In genomic region chr12:87052661-87053321, GRCm38 (mm10) we compare ENCODE assay signal across 9 mouse cellular contexts. TPM values are rescaled to one million over a fixed set of nuclear protein-coding genes. Genes with fewer than 3 reads are reported as not detected.
A peak's percentile ranks its signal among the peaks of the same experiment; 100 is the strongest.
DNase-seq lines count a peak whose midpoint lies in the region; ATAC-seq and TF ChIP-seq lines count a peak whose summit lies in the region.
"Had no signal": no experiment of that assay in that cellular context is flagged by ENCODE, and none has a peak within 500 bp of the region (broad histone marks: within the 10 kb centered on the region; RNA-seq: fewer than 3 reads in every experiment).

No protein-coding gene starts in this region.

- H3K9me3 ChIP-seq in forebrain, embryonic 11.5 days (ENCODE audit: control insufficient read depth, low read length) = no peaks in the 10 kb centered on the region
- H3K9me3 ChIP-seq in hindbrain, embryonic 10.5 days = no peaks in the 10 kb centered on the region
- no peaks in the 10 kb centered on the region for H3K9me3 ChIP-seq in midbrain, embryonic 10.5 days (replicated peaks)
- H3K9me3 ChIP-seq: megakaryocyte, embryonic 14.5 days had no signal

- WGBS in forebrain, embryonic 11.5 days = 34% methylated on average over 11 of the region's 16 CpGs
- 30% methylated on average over 16 of the region's 16 CpGs for WGBS in hindbrain, embryonic 10.5 days
- 30% methylated on average over 11 of the region's 16 CpGs for WGBS in midbrain, embryonic 10.5 days

- no peak overlapping the region for H3K27ac ChIP-seq in forebrain, embryonic 11.5 days (ENCODE audit: low read depth, low read length)
- no peak overlapping the region for H3K27ac ChIP-seq in hindbrain, embryonic 10.5 days
- no peak overlapping the region for H3K27ac ChIP-seq in left cerebral cortex, adult 2 months
- no peak overlapping the region for H3K27ac ChIP-seq in midbrain, embryonic 10.5 days (replicated peaks)

- TF ChIP-seq CTCF in left cerebral cortex, adult 2 months (IDR thresholded peaks at IDR 0.05) = peak; percentile 72

- H3K4me2 ChIP-seq in forebrain, embryonic 11.5 days (ENCODE audit: low read depth, low read length, severe bottlenecking) = no peak overlapping the region

- no peak overlapping the region for H3K9ac ChIP-seq in forebrain, embryonic 11.5 days (ENCODE audit: low read length)

- DNase-seq in MEL-GATA-1-ER (ENCODE audit: extremely low read depth, low read depth) = peak; percentile 31
- DNase-seq in c-Kit-negative CD71-positive TER-119-positive erythroid progenitor cells, embryonic 14.5 days (ENCODE audit: low read depth, low spot score) = peak; percentile 35
- peak; percentile 88 for DNase-seq in forebrain, embryonic 11.5 days (ENCODE audit: low spot score)
- DNase-seq in hindbrain, embryonic 10.5 days (ENCODE audit: low spot score) = peak; percentile 79
- peak; percentile 88 to 96 for DNase-seq in left cerebral cortex, adult 2 months (ENCODE audit: extremely low spot score in 1 of 2, low spot score in 2 of 2)
- DNase-seq in midbrain, embryonic 10.5 days (ENCODE audit: low spot score) = peak; percentile 78
- DNase-seq in right cerebral cortex, postnatal 36 days (ENCODE audit: low spot score in 2 of 2) = peak; percentile 84 to 85
- peak; percentile 60 to 88 for DNase-seq in urinary bladder, postnatal 4 days (ENCODE audit: low spot score in 2 of 2)

- no peaks in the 10 kb centered on the region for H3K36me3 ChIP-seq in forebrain, embryonic 11.5 days (ENCODE audit: control insufficient read depth, insufficient read depth, low read length)
- no peaks in the 10 kb centered on the region for H3K36me3 ChIP-seq in hindbrain, embryonic 10.5 days
- H3K36me3 ChIP-seq in midbrain, embryonic 10.5 days = no peaks in the 10 kb centered on the region

- no peak; the same call in 1 of the 2 replicates for ATAC-seq in forebrain, embryonic 11.5 days (replicated peaks; ENCODE audit: low FRiP score)

- H3K27me3 ChIP-seq in forebrain, embryonic 11.5 days (ENCODE audit: control insufficient read depth, insufficient read depth, low read length) = no peaks in the 10 kb centered on the region; the same call in 1 of the 2 replicates
- peaks cover 12% of the 10 kb centered on the region for H3K27me3 ChIP-seq in hindbrain, embryonic 10.5 days (ENCODE audit: insufficient read depth, poor library complexity, severe bottlenecking)
- H3K27me3 ChIP-seq in midbrain, embryonic 10.5 days (ENCODE audit: low read depth, poor library complexity, severe bottlenecking) = 0 out of 2 replicates have a peak, but pooled peaks cover 11% of the 10 kb centered on the region

- no peak overlapping the region for H3K4me3 ChIP-seq in forebrain, embryonic 11.5 days (ENCODE audit: low read depth, low read length)
- no peak overlapping the region for H3K4me3 ChIP-seq in hindbrain, embryonic 10.5 days
- no peak overlapping the region for H3K4me3 ChIP-seq in left cerebral cortex, adult 2 months
- no peak overlapping the region for H3K4me3 ChIP-seq in midbrain, embryonic 10.5 days
- H3K4me3 ChIP-seq: megakaryocyte, embryonic 14.5 days had no signal

- H3K4me1 ChIP-seq in forebrain, embryonic 11.5 days (replicated peaks; ENCODE audit: control insufficient read depth, insufficient read depth, low read length) = no peaks in the 10 kb centered on the region
- 0 out of 2 replicates have a peak, but pooled peaks cover 5% of the 10 kb centered on the region for H3K4me1 ChIP-seq in hindbrain, embryonic 10.5 days (replicated peaks)
- H3K4me1 ChIP-seq in midbrain, embryonic 10.5 days = no peaks in the 10 kb centered on the region

- intact Hi-C loops in left cerebral cortex, adult 2 months (cut with DNase I) = loop anchor here (1.0 to 2.0 kb wide), 2 partner anchors 52 to 284 kb away; no protein-coding TSS in a partner anchor

RNA-seq across cellular contexts. Expression of gene Tmem63c, which starts 31.7 kb away (rescaled TPM):
- polyA plus RNA-seq in forebrain, embryonic 11.5 days (2014; fragmentation: Nextera tagmentation; extraction: Ambion mirVana) = 0.25 and 0.32 TPM in 2 replicates
- polyA plus RNA-seq in hindbrain, embryonic 10.5 days (2016; fragmentation: Nextera tagmentation; extraction: Ambion mirVana) = 0.10 and 0.35 TPM in 2 replicates
- total RNA-seq in left cerebral cortex, adult 2 months (2021) = 10 to 100 TPM; 41.7 to 43.8 TPM
- polyA plus RNA-seq in midbrain, embryonic 10.5 days (2016; fragmentation: Nextera tagmentation; extraction: Ambion mirVana) = 0.14 and 0.75 TPM in 2 replicates

RNA-seq across cellular contexts. Expression of gene Ngb, which starts 49.5 kb away (rescaled TPM):
- 0.49 and 0.84 TPM in 2 replicates for polyA plus RNA-seq in forebrain, embryonic 11.5 days (2014; fragmentation: Nextera tagmentation; extraction: Ambion mirVana)
- 0.27 and 0.35 TPM in 2 replicates for polyA plus RNA-seq in hindbrain, embryonic 10.5 days (2016; fragmentation: Nextera tagmentation; extraction: Ambion mirVana)
- total RNA-seq in left cerebral cortex, adult 2 months (2021) = 1 to 10 TPM; 9.1 to 9.4 TPM
- polyA plus RNA-seq in midbrain, embryonic 10.5 days (2016; fragmentation: Nextera tagmentation; extraction: Ambion mirVana) = 0.32 and 0.62 TPM in 2 replicates

Comparison
In these comparisons a context has a peak if more than half of its experiments do, and no peak if none do; other contexts are left out.
1. DNase-seq: peak in every context shown above with its lines; median percentile 92 in left cerebral cortex, adult 2 months; 88 in forebrain, embryonic 11.5 days; 84 in right cerebral cortex, postnatal 36 days; 79 in hindbrain, embryonic 10.5 days; 78 in midbrain, embryonic 10.5 days; 74 in urinary bladder, postnatal 4 days; 35 in c-Kit-negative CD71-positive TER-119-positive erythroid progenitor cells, embryonic 14.5 days; 31 in MEL-GATA-1-ER.